Mouse (Mus musculus): ENCODE data around the gene Cntrl. TPM values are rescaled to one million over a fixed set of nuclear protein-coding genes. Genes with fewer than 3 reads are reported as not detected.

Gene Cntrl
- polyA plus RNA-seq, 1 experiment from 2014 or later: 16.2 TPM

DNA sequence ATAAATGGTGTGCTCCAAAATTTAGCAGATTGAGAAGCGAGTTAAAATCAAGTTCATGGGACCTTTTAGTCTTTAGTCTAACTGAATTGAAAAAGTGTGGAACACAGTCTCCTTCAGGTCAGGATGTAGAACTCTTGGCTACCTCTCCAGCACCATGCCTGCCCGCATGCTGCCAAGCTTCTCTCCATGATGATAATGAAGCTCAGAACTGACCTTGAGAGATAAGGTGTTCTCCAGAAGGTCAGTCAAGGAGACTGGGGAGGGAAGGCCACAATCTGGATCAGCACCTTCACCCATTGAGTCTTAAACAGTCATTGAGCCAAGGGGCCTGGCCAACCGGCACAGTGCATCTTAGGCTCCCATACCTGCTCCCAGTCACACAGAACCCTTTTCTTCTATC is 97.5 kb downstream of the Cntrl start:
- WGBS: 72% methylated on average over 3 of the region's 3 CpGs
- H3K27ac ChIP-seq (replicated peaks): no peak overlapping the region

DNA sequence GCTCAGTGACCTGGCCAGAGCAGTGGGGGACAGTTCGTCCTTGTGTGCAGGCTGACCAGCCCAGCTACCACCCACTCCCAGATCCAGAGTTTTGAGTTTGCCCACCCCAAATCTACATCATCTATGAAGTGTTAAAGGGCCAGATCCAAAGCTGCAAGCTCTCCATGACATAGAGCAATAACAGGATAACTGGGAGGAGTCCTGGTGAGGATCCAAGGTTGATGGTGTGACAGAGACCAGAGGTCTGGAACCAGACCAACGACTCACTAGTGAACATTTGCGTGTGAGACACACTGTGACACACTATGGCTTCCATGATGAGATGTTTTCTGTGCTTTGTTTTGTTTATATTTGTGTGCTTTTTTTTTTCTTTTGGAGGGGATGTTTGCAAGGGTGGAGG is 98.8 kb downstream of the Cntrl start:
- 76% methylated on average over 3 of the region's 3 CpGs for WGBS
- Histone ChIP-seq H3K4me1 (peaks cover 11% of the 10 kb centered on the region; the same call in 1 of the 2 replicates), H3K9ac (no peak overlapping the region), H3K27ac (replicated peaks) (no peak overlapping the region), H3K9me3 (no peaks in the 10 kb centered on the region), H3K4me3 (no peak overlapping the region), H3K4me2 (no peak overlapping the region), H3K36me3 (no peaks in the 10 kb centered on the region), H3K27me3 (replicated peaks) (0 out of 2 replicates have a peak, but pooled peaks cover 3% of the 10 kb centered on the region)
- ATAC-seq (ENCODE audit: extremely low read depth, insufficient number of reproducible peaks, low FRiP score, low TSS enrichment): no peak

More for the DNA sequence above, 97.5 kb downstream of the Cntrl start:
- no peak for ATAC-seq (ENCODE audit: extremely low read depth, insufficient number of reproducible peaks, low FRiP score, low TSS enrichment)
- H3K27me3 ChIP-seq (replicated peaks): 0 out of 2 replicates have a peak, but pooled peaks cover 3% of the 10 kb centered on the region
- no peak overlapping the region for H3K4me3 ChIP-seq
- H3K9ac ChIP-seq: no peak overlapping the region
- H3K4me2 ChIP-seq: no peak overlapping the region
- no peaks in the 10 kb centered on the region for H3K9me3 ChIP-seq
- H3K4me1 ChIP-seq: peaks cover 11% of the 10 kb centered on the region; the same call in 1 of the 2 replicates
- no peaks in the 10 kb centered on the region for H3K36me3 ChIP-seq

- Histone ChIP-seq H3K9ac (no peak overlapping the region), H3K4me1 (peaks cover 11% of the 10 kb centered on the region; the same call in 1 of the 2 replicates), H3K4me2 (no peak overlapping the region), H3K27ac (replicated peaks) (no peak overlapping the region), H3K9me3 (no peaks in the 10 kb centered on the region), H3K27me3 (replicated peaks) (0 out of 2 replicates have a peak, but pooled peaks cover 7% of the 10 kb centered on the region), H3K4me3 (no peak overlapping the region), H3K36me3 (no peaks in the 10 kb centered on the region)
- no peak for ATAC-seq (ENCODE audit: extremely low read depth, insufficient number of reproducible peaks, low FRiP score, low TSS enrichment)
- 65% methylated on average over 8 of the region's 8 CpGs for WGBS
Measured at GRCm38 (mm10) chr2:35208931-35209665, 99.8 kb downstream of the Cntrl start.

GRCm38 (mm10) chr2:35211681-35212080 is 102.4 kb downstream of the Cntrl start:
- Histone ChIP-seq H3K9me3 (no peaks in the 10 kb centered on the region), H3K36me3 (no peaks in the 10 kb centered on the region), H3K4me3 (no peak overlapping the region), H3K27me3 (replicated peaks) (0 out of 2 replicates have a peak, but pooled peaks cover 7% of the 10 kb centered on the region), H3K4me1 (peaks cover 13% of the 10 kb centered on the region; the same call in 1 of the 2 replicates), H3K9ac (no peak overlapping the region), H3K27ac (replicated peaks) (no peak overlapping the region), H3K4me2 (no peak overlapping the region)
- no peak for ATAC-seq (ENCODE audit: extremely low read depth, insufficient number of reproducible peaks, low FRiP score, low TSS enrichment)
- WGBS: 70% methylated on average over 3 of the region's 3 CpGs

DNA sequence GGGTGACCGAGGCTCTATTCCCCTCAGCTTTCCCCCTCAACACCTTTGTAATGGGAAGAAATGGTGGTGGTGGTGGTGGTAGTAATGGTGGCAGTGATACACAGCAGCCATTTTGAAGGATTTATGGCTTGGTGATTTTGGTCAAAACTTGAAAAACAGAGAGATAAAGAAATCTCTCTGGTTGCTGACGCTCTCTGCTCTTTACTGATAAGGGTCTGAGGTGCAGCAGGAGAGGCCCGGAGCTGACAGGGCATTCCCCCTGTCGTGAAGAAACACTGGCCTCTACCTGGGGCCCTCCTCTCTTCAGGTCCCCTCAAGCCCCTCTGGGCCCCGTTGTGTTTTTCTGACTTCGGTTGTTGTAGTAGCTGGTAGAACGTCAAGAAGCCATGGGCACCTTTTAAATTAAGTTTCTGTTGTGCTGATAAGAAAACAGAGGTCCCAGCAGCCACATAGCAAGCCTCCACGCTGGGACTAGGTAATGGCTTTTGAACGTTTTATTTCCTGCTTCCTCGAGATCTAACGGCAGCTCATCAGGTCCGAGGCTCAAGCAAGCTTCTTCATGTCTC is 104.1 kb downstream of the Cntrl start:
- WGBS: 49% methylated on average over 12 of the region's 12 CpGs
- H3K27me3 ChIP-seq (replicated peaks): 0 out of 2 replicates have a peak, but pooled peaks cover 7% of the 10 kb centered on the region
- ATAC-seq (ENCODE audit: extremely low read depth, insufficient number of reproducible peaks, low FRiP score, low TSS enrichment): no peak

DNA sequence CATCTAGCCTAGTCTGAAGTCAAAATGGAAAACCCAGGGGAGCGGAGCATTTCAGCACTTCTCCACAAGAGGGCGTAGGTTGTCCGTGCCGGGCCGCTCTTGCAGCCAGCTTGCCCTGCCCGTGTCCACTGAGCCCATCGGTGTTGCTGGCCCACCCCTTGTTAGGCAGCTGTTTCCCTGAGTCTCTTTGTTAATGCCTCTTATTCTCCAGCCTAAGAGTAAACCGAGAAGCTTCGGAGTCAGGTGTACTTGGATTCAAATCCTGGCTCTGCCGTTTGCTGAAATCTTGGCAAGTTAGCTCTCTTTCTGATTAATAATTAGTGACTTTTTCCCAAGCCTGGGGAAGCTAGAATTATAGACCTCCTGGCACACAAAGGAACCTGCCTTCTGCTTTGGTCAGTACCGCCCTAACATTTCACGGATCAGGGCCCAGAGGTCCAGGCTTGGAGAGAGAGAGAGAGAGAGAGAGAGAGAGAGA is 105.6 kb downstream of the Cntrl start:
- H3K27ac ChIP-seq (replicated peaks): no peak overlapping the region
- no peak overlapping the region for H3K4me3 ChIP-seq
- no peak for ATAC-seq (ENCODE audit: extremely low read depth, insufficient number of reproducible peaks, low FRiP score, low TSS enrichment)
- H3K27me3 ChIP-seq (replicated peaks): 0 out of 2 replicates have a peak, but pooled peaks cover 7% of the 10 kb centered on the region
- WGBS: 11% methylated on average over 12 of the region's 12 CpGs
- H3K9ac ChIP-seq: no peak overlapping the region
- H3K4me2 ChIP-seq: peak overlapping the region; percentile 49
- no peaks in the 10 kb centered on the region; the same call in 1 of the 2 replicates for H3K9me3 ChIP-seq
- H3K36me3 ChIP-seq: no peaks in the 10 kb centered on the region
- peaks cover 6% of the 10 kb centered on the region; the same call in 1 of the 2 replicates for H3K4me1 ChIP-seq

More for the DNA sequence above, 104.1 kb downstream of the Cntrl start:
- H3K9ac ChIP-seq: no peak overlapping the region
- H3K27ac ChIP-seq (replicated peaks): no peak overlapping the region
- H3K36me3 ChIP-seq: no peaks in the 10 kb centered on the region
- H3K4me2 ChIP-seq: no peak overlapping the region
- H3K4me3 ChIP-seq: no peak overlapping the region
- H3K4me1 ChIP-seq: peaks cover 6% of the 10 kb centered on the region; the same call in 1 of the 2 replicates
- no peaks in the 10 kb centered on the region; the same call in 1 of the 2 replicates for H3K9me3 ChIP-seq

GRCm38 (mm10) chr2:35215363-35215762 is 106.1 kb downstream of the Cntrl start:
- no peaks in the 10 kb centered on the region for H3K36me3 ChIP-seq
- no peaks in the 10 kb centered on the region; the same call in 1 of the 2 replicates for H3K9me3 ChIP-seq
- 0 out of 2 replicates have a peak, but pooled peaks cover 5% of the 10 kb centered on the region for H3K27me3 ChIP-seq (replicated peaks)
- H3K4me3 ChIP-seq: no peak overlapping the region
- peaks cover 6% of the 10 kb centered on the region; the same call in 1 of the 2 replicates for H3K4me1 ChIP-seq
- no peak for ATAC-seq (ENCODE audit: extremely low read depth, insufficient number of reproducible peaks, low FRiP score, low TSS enrichment)
- no peak overlapping the region for H3K27ac ChIP-seq (replicated peaks)
- 72% methylated on average over 14 of the region's 14 CpGs for WGBS
- peak overlapping the region; percentile 49; the same call in 1 of the 2 replicates for H3K4me2 ChIP-seq
- no peak overlapping the region for H3K9ac ChIP-seq

GRCm38 (mm10) chr2:35216701-35217100 is 107.4 kb downstream of the Cntrl start:
- no peak overlapping the region for H3K4me3 ChIP-seq
- no peak overlapping the region for H3K9ac ChIP-seq
- H3K4me1 ChIP-seq: peaks cover 6% of the 10 kb centered on the region; the same call in 1 of the 2 replicates
- H3K27me3 ChIP-seq (replicated peaks): 0 out of 2 replicates have a peak, but pooled peaks cover 4% of the 10 kb centered on the region
- no peaks in the 10 kb centered on the region for H3K36me3 ChIP-seq
- 89% methylated on average over 2 of the region's 2 CpGs for WGBS
- ATAC-seq (ENCODE audit: extremely low read depth, insufficient number of reproducible peaks, low FRiP score, low TSS enrichment): no peak
- H3K9me3 ChIP-seq: no peaks in the 10 kb centered on the region; the same call in 1 of the 2 replicates
- H3K27ac ChIP-seq (replicated peaks): no peak overlapping the region
- H3K4me2 ChIP-seq: no peak overlapping the region

DNA sequence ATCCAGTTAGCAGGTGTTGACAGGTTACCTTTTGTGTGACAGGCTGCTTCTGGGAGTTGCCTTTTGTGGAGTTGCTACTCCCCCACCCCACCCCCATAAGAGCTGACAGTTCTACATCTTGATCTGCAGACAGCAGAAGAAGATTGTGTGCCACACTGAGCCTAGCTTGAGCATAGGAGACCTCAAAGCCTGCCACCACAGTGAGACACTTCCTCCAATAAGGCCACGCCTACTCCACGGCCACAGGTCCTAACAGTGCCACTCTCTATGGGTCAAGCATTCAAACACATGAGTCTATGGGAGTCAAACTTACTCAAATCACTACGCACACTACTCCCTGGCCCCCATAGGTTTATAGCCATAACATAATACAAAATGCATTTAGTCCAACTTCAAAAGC is 109.4 kb downstream of the Cntrl start:
- Histone ChIP-seq H3K4me2 (no peak overlapping the region), H3K4me1 (peaks cover 6% of the 10 kb centered on the region; the same call in 1 of the 2 replicates), H3K9ac (no peak overlapping the region), H3K27ac (replicated peaks) (no peak overlapping the region), H3K4me3 (no peak overlapping the region), H3K36me3 (no peaks in the 10 kb centered on the region), H3K9me3 (no peaks in the 10 kb centered on the region; the same call in 1 of the 2 replicates), H3K27me3 (replicated peaks) (0 out of 2 replicates have a peak, but pooled peaks cover 3% of the 10 kb centered on the region)
- 95% methylated on average over 3 of the region's 3 CpGs for WGBS
- no peak for ATAC-seq (ENCODE audit: extremely low read depth, insufficient number of reproducible peaks, low FRiP score, low TSS enrichment)

GRCm38 (mm10) chr2:35222822-35223391 is 113.6 kb downstream of the Cntrl start:
- no peaks in the 10 kb centered on the region for H3K9me3 ChIP-seq
- no peak for ATAC-seq (ENCODE audit: extremely low read depth, insufficient number of reproducible peaks, low FRiP score, low TSS enrichment)
- no peaks in the 10 kb centered on the region for H3K36me3 ChIP-seq
- H3K4me2 ChIP-seq: no peak overlapping the region
- no peak overlapping the region for H3K4me3 ChIP-seq
- no peaks in the 10 kb centered on the region for H3K27me3 ChIP-seq (replicated peaks)
- H3K9ac ChIP-seq: no peak overlapping the region
- no peak overlapping the region for H3K27ac ChIP-seq (replicated peaks)
- H3K4me1 ChIP-seq: no peaks in the 10 kb centered on the region
- WGBS: 71% methylated on average over 6 of the region's 6 CpGs

GRCm38 (mm10) chr2:35224285-35224684 is 115.0 kb downstream of the Cntrl start:
- H3K4me3 ChIP-seq: no peak overlapping the region
- H3K4me2 ChIP-seq: no peak overlapping the region
- H3K9ac ChIP-seq: no peak overlapping the region
- no peaks in the 10 kb centered on the region for H3K9me3 ChIP-seq
- H3K4me1 ChIP-seq: peaks cover 6% of the 10 kb centered on the region; the same call in 1 of the 2 replicates
- 81% methylated on average over 15 of the region's 15 CpGs for WGBS
- ATAC-seq (ENCODE audit: extremely low read depth, insufficient number of reproducible peaks, low FRiP score, low TSS enrichment): no peak
- no peak overlapping the region for H3K27ac ChIP-seq (replicated peaks)
- H3K27me3 ChIP-seq (replicated peaks): no peaks in the 10 kb centered on the region
- H3K36me3 ChIP-seq: no peaks in the 10 kb centered on the region
